Mouse (Mus musculus) limb, embryonic 10.5 days (tissue): ENCODE measurements at regions not wholly inside any gene's neighbourhood (a gene's known extent, or its start where the extent isn't known, plus 50 kb on each side); places are given as distances from the start of the nearest gene placed in this dataset.

Source experiments
- DNase-seq: peaks from one replicate; pipeline ENCODE4 v3.0.0-alpha.2; 2017; ENCODE audit warnings: low spot score
- H3K27ac ChIP-seq: fragments of 300-500 bp; sonication (generic); 2 replicates; pipeline ENCODE4 v1.5.1; 2016; ENCODE audit warnings: mild to moderate bottlenecking
- H3K27me3 ChIP-seq: fragments of 300-500 bp; sonication (generic); 2 replicates; pipeline ENCODE4 v1.6.1; 2016; ENCODE audit warnings: low read depth, mild to moderate bottlenecking; ENCODE audit not compliant: poor library complexity, severe bottlenecking
- H3K36me3 ChIP-seq: fragments of 300-500 bp; sonication (generic); 2 replicates; pipeline ENCODE4 v1.6.1; 2016; ENCODE audit warnings: mild to moderate bottlenecking, moderate library complexity
- H3K4me1 ChIP-seq: fragments of 300-500 bp; sonication (generic); 2 replicates; pipeline ENCODE4 v1.6.1; 2016
- H3K4me3 ChIP-seq: fragments of 300-500 bp; sonication (generic); 2 replicates; pipeline ENCODE4 v1.5.1; 2016; ENCODE audit warnings: mild to moderate bottlenecking, moderate library complexity
- H3K9me3 ChIP-seq: fragments of 300-500 bp; sonication (generic); replicated peaks from 2 replicates; pipeline ENCODE4 v1.6.1; 2016; ENCODE audit warnings: mild to moderate bottlenecking
- WGBS: fragments of 180-500 bp; shearing (Covaris S2); methylation state at CpG from one replicate; pipeline ENCODE4 v1.1.7; 2016; 5-methylcytosine and 5-hydroxymethylcytosine counted together

DNA sequence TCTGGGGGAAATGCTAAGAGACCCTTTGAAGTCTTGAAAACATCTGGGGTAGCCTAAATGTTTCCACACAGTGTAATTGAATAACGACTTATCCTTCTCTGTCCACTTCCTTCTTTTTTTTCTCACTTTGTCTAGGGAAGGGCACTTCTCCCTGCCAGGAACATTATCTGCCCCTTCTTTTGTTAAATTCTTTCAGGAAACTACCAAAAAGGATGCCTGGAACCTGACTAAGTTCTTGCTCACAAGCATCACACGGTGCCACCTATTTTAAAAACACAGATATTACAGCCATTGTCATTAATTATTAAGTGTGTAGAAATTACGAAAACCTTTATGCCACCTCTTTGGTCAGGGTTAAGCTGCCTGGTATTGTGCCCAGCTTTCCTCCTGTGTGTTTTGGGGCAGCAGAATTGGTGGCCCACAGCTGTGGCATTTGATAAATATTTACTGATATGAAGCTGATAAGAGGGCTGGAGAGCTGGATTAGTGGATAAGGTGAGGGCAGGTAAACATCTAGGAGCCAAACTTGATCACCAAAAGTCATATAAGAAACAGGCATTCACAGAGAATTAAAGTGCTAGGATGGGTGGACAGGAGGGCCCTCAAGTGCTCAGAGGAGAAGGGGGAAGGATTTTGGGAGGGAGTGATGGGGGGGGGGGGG lies 855.6 kb upstream of the Adgrl2 start:
- 48% methylated on average over 3 of the region's 3 CpGs for WGBS

DNA sequence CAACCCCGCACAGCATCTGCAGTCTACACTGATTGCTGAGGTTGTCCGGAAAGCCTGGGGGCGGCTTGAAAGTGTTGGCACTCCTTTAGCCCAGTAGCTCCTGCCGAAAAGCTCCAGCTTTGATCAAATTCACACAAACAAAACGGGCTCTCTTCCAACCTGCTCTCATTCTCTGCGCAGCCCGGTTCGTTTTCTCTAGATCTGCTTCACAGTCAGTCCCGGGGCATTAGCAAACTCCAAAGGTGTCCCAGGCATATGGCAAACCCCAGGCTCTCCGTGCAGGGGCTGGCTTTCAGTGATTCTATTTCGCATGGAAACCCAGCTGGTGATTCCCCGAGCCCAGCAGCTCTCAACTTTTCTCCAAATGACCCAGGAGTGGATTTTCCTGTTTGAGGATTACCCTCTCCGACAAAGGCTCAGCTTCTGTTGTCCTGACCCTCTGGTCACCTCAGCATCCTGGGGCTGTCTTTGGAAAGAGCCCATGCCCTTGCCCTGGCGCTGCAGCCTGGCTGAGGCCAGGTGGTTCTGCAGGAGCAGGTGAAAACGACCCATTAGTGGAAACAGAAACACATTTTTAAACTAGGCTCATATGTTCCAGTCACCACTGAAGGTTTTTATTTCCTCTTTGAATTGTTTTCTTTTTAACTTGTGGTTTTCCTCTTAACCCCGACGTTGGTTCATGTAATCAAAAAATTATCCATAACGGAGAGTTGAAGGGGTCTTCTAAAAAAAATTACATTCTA lies 854.9 kb upstream of the Adgrl2 start:
- H3K27me3 ChIP-seq, result no peaks in the 10 kb centered on the region
- no peaks in the 10 kb centered on the region for H3K9me3 ChIP-seq
- no peaks in the 10 kb centered on the region for H3K36me3 ChIP-seq
- peaks cover 62% of the 10 kb centered on the region for H3K4me1 ChIP-seq
- peak overlapping the region; percentile 77 for H3K27ac ChIP-seq
- peak; percentile 66 for DNase-seq
- WGBS, result 4% methylated on average over 18 of the region's 18 CpGs
- peak overlapping the region; percentile 37 for H3K4me3 ChIP-seq

More for the DNA sequence above, 855.6 kb upstream of the Adgrl2 start:
- Histone ChIP-seq H3K27ac (no peak overlapping the region; the same call in 1 of the 2 replicates), H3K36me3 (no peaks in the 10 kb centered on the region), H3K9me3 (no peaks in the 10 kb centered on the region), H3K27me3 (no peaks in the 10 kb centered on the region), H3K4me1 (peaks cover 60% of the 10 kb centered on the region), H3K4me3 (no peak overlapping the region)
- no peak for DNase-seq

DNA sequence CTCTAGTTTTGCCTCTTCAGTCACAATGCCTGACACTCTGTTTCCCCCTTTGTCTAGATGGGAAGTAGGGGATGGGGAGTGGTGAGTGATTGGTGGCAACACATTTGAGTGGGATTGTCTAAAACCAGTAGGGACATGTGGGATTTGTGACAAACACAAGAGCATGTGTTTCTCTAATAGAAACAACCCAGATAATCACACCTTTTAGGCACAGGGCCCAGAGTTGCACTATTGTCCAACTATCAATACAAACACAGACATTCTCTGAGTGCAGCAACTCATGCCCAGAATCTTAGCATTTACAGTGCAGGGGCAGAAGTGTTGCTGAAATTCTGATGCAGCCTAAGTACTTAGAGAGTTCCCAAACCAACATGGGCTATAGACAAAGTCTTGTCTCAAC lies 847.6 kb upstream of the Adgrl2 start:
- Histone ChIP-seq H3K4me1 (peaks cover 43% of the 10 kb centered on the region), H3K27me3 (no peaks in the 10 kb centered on the region), H3K4me3 (no peak overlapping the region), H3K9me3 (no peaks in the 10 kb centered on the region), H3K27ac (peak overlapping the region; percentile 19; the same call in 1 of the 2 replicates), H3K36me3 (no peaks in the 10 kb centered on the region)
- DNase-seq, result no peak

DNA sequence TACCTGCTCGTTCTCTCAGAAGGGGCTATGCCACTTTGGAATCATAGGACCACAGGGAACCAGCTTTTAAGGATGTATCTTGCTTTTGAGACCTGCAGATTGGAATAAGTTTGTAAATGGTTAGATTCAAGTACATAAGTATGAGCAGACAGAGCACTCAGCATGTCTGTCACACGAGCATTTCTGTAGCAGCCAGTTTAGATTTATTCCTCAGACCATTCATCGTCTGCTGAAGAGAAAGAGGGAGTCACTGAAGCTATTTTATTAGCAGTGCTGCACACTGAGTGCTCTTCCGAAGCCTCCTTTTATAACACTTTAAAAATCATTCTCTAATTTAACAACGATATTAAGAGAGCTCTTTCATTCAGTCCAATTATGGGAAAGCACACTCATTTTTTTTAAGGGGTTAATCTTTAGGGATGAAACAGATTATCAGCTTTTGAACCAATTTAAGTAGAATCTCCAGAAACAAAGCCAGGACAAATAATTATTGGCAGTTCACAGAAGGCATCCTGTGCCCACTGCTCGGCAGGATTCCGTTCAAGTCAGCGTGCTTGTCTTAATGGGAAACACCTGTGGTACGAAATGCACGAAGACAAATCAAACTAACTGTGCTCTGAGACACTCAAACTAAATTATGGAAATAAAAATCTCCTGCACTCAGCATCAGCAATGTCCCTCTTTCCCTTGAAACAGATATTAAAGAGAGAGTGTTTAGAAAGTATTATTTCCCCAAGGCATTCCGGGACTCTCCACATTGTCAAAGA lies 846.3 kb upstream of the Adgrl2 start:
- WGBS, result 29% methylated on average over 11 of the region's 11 CpGs
- Histone ChIP-seq H3K27ac (peak overlapping the region; percentile 42), H3K4me1 (peaks cover 30% of the 10 kb centered on the region), H3K9me3 (no peaks in the 10 kb centered on the region), H3K36me3 (no peaks in the 10 kb centered on the region), H3K27me3 (no peaks in the 10 kb centered on the region), H3K4me3 (no peak overlapping the region)
- no peak for DNase-seq

DNA sequence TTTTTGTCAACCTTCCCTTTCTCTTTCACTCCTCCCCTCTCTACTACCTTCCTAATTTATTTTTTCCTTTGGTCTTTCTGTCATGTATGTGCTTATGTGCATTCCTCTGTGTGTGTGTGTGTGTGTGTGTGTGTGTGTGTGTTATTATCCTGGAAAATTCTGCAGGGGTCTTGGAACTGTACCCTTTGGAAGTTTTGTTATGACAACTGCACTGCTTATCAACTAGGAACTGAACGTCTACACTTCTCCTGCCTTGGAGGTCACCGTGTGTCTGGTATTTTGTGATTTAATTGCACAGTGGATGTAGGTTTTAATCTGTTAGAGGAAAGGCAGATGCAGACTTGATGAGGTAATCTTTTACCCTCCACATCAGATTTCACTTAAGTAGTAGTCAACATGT lies 836.8 kb upstream of the Adgrl2 start:
- 0 out of 2 replicates have a peak overlapping the region, but pooled peaks have one; percentile 7 for H3K27ac ChIP-seq
- H3K27me3 ChIP-seq, result no peaks in the 10 kb centered on the region
- no peak for DNase-seq
- H3K9me3 ChIP-seq, result no peaks in the 10 kb centered on the region
- WGBS, result 22% methylated on average over 2 of the region's 2 CpGs
- peaks cover 32% of the 10 kb centered on the region for H3K4me1 ChIP-seq
- H3K36me3 ChIP-seq, result no peaks in the 10 kb centered on the region
- H3K4me3 ChIP-seq, result no peak overlapping the region

GRCm38 (mm10) chr3:149826757-149827156 lies 836.4 kb upstream of the Adgrl2 start:
- Histone ChIP-seq H3K27ac (peak overlapping the region; percentile 7; the same call in 1 of the 2 replicates), H3K27me3 (no peaks in the 10 kb centered on the region), H3K4me1 (peaks cover 32% of the 10 kb centered on the region), H3K36me3 (no peaks in the 10 kb centered on the region), H3K4me3 (no peak overlapping the region), H3K9me3 (no peaks in the 10 kb centered on the region)
- 18% methylated on average over 9 of the region's 9 CpGs for WGBS
- peak; percentile 45 for DNase-seq

DNA sequence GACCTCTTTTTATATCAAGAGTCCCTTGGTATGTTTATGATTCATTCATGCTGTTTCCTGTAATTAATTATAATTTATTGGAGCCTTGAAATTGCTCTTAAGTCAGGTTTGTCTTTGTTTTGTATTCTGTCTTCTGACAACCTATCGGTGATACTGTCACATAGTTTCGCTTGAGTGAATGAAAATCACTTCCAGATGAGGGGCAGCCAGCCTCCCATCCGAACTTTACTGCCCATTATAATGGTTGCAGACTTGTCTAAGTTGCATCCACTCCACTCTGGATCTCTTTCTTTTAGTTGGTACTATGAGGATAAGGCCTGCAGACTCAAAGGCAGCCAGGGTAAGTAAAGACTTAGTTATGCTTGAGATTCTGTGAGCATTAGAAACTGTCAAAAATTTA lies 830.3 kb upstream of the Adgrl2 start:
- Histone ChIP-seq H3K36me3 (no peaks in the 10 kb centered on the region), H3K27ac (no peak overlapping the region), H3K4me3 (no peak overlapping the region), H3K9me3 (no peaks in the 10 kb centered on the region), H3K27me3 (no peaks in the 10 kb centered on the region), H3K4me1 (peaks cover 34% of the 10 kb centered on the region)
- 13% methylated on average over 3 of the region's 3 CpGs for WGBS
- DNase-seq, result no peak

DNA sequence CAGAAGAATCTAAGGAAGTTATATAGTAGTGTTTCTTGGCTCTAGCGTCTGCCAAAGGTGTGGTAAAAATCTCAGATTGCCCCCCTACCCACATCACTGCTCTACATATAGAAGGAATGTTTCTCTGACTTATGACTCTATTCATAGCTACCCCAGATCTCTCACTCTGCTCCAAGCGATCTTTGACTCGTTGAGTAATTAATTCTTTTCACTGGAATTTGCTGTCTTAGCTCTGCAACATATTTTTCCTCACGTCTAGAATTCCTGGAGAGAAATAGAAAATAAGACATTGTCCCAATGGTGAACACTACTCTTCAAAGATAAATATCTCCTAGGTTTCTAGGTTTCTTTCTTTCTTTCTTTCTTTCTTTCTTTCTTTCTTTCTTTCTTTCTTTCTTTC lies 829.5 kb upstream of the Adgrl2 start:
- no peak overlapping the region for H3K27ac ChIP-seq
- no peak overlapping the region for H3K4me3 ChIP-seq
- no peaks in the 10 kb centered on the region for H3K36me3 ChIP-seq
- H3K9me3 ChIP-seq, result no peaks in the 10 kb centered on the region
- no peak for DNase-seq
- no peaks in the 10 kb centered on the region for H3K27me3 ChIP-seq
- 70% methylated on average over 4 of the region's 4 CpGs for WGBS
- H3K4me1 ChIP-seq, result peaks cover 30% of the 10 kb centered on the region

GRCm38 (mm10) chr3:149819081-149819480 lies 828.7 kb upstream of the Adgrl2 start:
- peaks cover 30% of the 10 kb centered on the region for H3K4me1 ChIP-seq
- no peak for DNase-seq
- no peaks in the 10 kb centered on the region for H3K27me3 ChIP-seq
- H3K36me3 ChIP-seq, result no peaks in the 10 kb centered on the region
- WGBS, result 70% methylated on average over 2 of the region's 2 CpGs
- no peak overlapping the region for H3K4me3 ChIP-seq
- H3K27ac ChIP-seq, result no peak overlapping the region
- no peaks in the 10 kb centered on the region for H3K9me3 ChIP-seq

DNA sequence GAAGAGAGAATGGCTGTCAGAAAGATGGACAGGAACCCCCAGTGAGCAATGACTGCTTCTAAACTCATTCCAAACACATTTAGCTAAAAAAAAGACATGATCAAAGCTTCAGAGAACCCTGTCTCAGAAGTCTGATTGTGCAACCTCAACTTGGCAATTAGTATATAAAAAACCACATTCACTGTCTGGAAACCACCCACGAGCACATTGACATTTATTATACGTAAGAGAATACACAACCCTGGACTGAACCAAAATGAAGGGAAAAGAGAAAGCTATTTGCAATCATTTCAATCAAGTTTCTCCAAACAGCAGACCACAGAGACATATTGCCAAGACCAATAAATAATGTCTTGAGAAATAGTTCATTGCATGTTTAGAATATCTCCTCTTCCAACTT lies 820.7 kb upstream of the Adgrl2 start:
- Histone ChIP-seq H3K27ac (no peak overlapping the region), H3K9me3 (no peaks in the 10 kb centered on the region), H3K36me3 (no peaks in the 10 kb centered on the region), H3K27me3 (no peaks in the 10 kb centered on the region), H3K4me1 (no peaks in the 10 kb centered on the region), H3K4me3 (no peak overlapping the region)
- no peak for DNase-seq
- 76% methylated on average over 2 of the region's 2 CpGs for WGBS

GRCm38 (mm10) chr3:149805345-149805744 lies 815.0 kb upstream of the Adgrl2 start:
- WGBS, result 82% methylated on average over 6 of the region's 6 CpGs
- DNase-seq, result no peak
- no peaks in the 10 kb centered on the region for H3K4me1 ChIP-seq
- H3K36me3 ChIP-seq, result no peaks in the 10 kb centered on the region
- no peak overlapping the region for H3K4me3 ChIP-seq
- no peaks in the 10 kb centered on the region for H3K27me3 ChIP-seq
- no peaks in the 10 kb centered on the region for H3K9me3 ChIP-seq
- no peak overlapping the region for H3K27ac ChIP-seq

- WGBS, result 90% methylated on average over 2 of the region's 2 CpGs
Observed at GRCm38 (mm10) chr3:149796123-149796522, 805.8 kb upstream of the Adgrl2 start.

GRCm38 (mm10) chr3:149791593-149791992 lies 801.2 kb upstream of the Adgrl2 start:
- Histone ChIP-seq H3K27me3 (no peaks in the 10 kb centered on the region), H3K9me3 (no peaks in the 10 kb centered on the region), H3K36me3 (no peaks in the 10 kb centered on the region), H3K4me3 (no peak overlapping the region), H3K4me1 (no peaks in the 10 kb centered on the region), H3K27ac (no peak overlapping the region)
- 85% methylated on average over 2 of the region's 2 CpGs for WGBS
- DNase-seq, result no peak

More at GRCm38 (mm10) chr3:149796123-149796522, 805.8 kb upstream of the Adgrl2 start:
- Histone ChIP-seq H3K27me3 (no peaks in the 10 kb centered on the region), H3K4me1 (no peaks in the 10 kb centered on the region), H3K9me3 (no peaks in the 10 kb centered on the region), H3K36me3 (no peaks in the 10 kb centered on the region), H3K4me3 (no peak overlapping the region), H3K27ac (no peak overlapping the region)
- DNase-seq, result no peak
